9 mouse cellular contexts compared by ENCODE assay signal in the genomic region with DNA sequence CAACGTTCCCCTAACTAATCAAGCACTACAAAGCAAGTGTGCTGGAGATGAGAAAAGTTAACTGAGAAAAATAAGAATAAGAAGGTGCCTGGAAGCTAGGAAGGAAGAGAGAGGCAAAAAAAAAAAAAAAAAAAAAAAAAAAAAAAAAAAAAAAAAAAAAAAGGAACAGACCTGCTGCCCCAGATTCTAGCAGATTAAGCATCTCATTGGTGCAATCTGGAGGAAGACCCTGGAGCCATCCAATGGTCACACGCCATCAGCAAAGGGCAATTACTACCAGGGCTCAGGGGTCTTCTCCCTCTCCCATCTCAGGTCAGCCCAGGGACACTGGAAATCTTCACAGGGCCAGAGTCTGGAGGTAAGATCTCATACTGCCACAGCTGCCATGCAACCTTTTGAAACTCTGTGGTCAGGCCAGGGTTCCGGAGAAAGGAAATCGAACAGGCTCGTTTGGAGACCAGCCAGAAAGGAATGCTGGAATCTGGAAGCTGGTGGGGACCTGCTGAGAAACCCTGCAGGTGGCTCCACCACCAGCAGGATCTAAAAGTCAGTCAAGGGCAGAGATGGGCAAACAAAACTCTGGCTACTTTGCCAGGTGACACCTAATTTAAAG. TPM values are rescaled to one million over a fixed set of nuclear protein-coding genes. Genes with fewer than 3 reads are reported as not detected.
DNase-seq lines count a peak whose midpoint lies in the region; ATAC-seq and TF ChIP-seq lines count a peak whose summit lies in the region.
"Had no signal": no experiment of that assay in that cellular context is flagged by ENCODE, and none has a peak within 500 bp of the region (broad histone marks: within the 10 kb centered on the region; RNA-seq: fewer than 3 reads in every experiment).

No protein-coding gene starts in this region.

- H3K4me2 ChIP-seq in lung, embryonic 15.5 days, result no peak overlapping the region
- no peak overlapping the region for H3K4me2 ChIP-seq in forebrain, embryonic 13.5 days

- no peaks in the 10 kb centered on the region for H3K36me3 ChIP-seq in lung, embryonic 15.5 days
- no peaks in the 10 kb centered on the region for H3K36me3 ChIP-seq in kidney, adult 2 months (ENCODE audit: control insufficient read depth, insufficient read depth, low read length)
- no peaks in the 10 kb centered on the region for H3K36me3 ChIP-seq in forebrain, embryonic 13.5 days (ENCODE audit: poor library complexity, severe bottlenecking)
- H3K36me3 ChIP-seq: hindbrain, embryonic 10.5 days had no signal

- ATAC-seq in lung, embryonic 15.5 days (ENCODE audit: borderline replicate concordance, extremely low read depth, low FRiP score, low TSS enrichment), result no peak
- no peak for ATAC-seq in forebrain, embryonic 13.5 days

- 14% methylated on average over 5 of the region's 5 CpGs for WGBS in lung, embryonic 15.5 days
- 20% methylated on average over 5 of the region's 5 CpGs for WGBS in kidney, adult 2 months
- 46% methylated on average over 5 of the region's 5 CpGs for WGBS in forebrain, embryonic 13.5 days

- no peak for TF ChIP-seq POLR2A in bone marrow macrophage, adult 2 months (IDR thresholded peaks at IDR 0.05; ENCODE audit: borderline replicate concordance, low read depth, low read length)
- no peak for TF ChIP-seq POLR2A in kidney, adult 2 months (IDR thresholded peaks at IDR 0.05; ENCODE audit: low read depth, low read length)

- H3K27ac ChIP-seq in lung, embryonic 15.5 days, result peak overlapping the region; percentile 94
- H3K27ac ChIP-seq in bone marrow macrophage, adult 2 months (ENCODE audit: insufficient read depth, low read depth, low read length), result peak overlapping the region; percentile 61
- peak overlapping the region; percentile 24; the same call in 1 of the 2 replicates for H3K27ac ChIP-seq in kidney, adult 2 months (ENCODE audit: insufficient read depth, low read depth, low read length)
- no peak overlapping the region for H3K27ac ChIP-seq in forebrain, embryonic 13.5 days

- no peak for DNase-seq in lung, postnatal 4 days
- DNase-seq in kidney, adult 2 months, result peak; percentile 81
- peak; percentile 41 for DNase-seq in naive thymus-derived CD4-positive, alpha-beta T cell, adult 2 months (ENCODE audit: low read depth)
- DNase-seq in ovary, postnatal 36 days (ENCODE audit: low spot score), result no peak
- no peak for DNase-seq in layer of hippocampus, adult 11-12 months (ENCODE audit: low spot score)

- no peak overlapping the region for H3K4me3 ChIP-seq in lung, embryonic 15.5 days
- H3K4me3 ChIP-seq in bone marrow macrophage, adult 2 months (ENCODE audit: insufficient read depth, low read length), result peak overlapping the region; percentile 32; the same call in 1 of the 2 replicates
- H3K4me3 ChIP-seq in kidney, adult 2 months (ENCODE audit: insufficient read depth, low read depth, low read length), result no peak overlapping the region
- no peak overlapping the region for H3K4me3 ChIP-seq in forebrain, embryonic 13.5 days
- H3K4me3 ChIP-seq: hindbrain, embryonic 10.5 days had no signal

- no peak for TF ChIP-seq CTCF in bone marrow macrophage, adult 2 months (IDR thresholded peaks at IDR 0.05; ENCODE audit: low read depth, low read length)
- TF ChIP-seq CTCF in kidney, adult 2 months (conservative IDR thresholded peaks at IDR 0.05; ENCODE audit: insufficient read depth, insufficient read length, low read depth, low read length), result no peak

- no peak overlapping the region for H3K9ac ChIP-seq in lung, embryonic 15.5 days
- H3K9ac ChIP-seq in forebrain, embryonic 13.5 days, result no peak overlapping the region

- H3K4me1 ChIP-seq in lung, embryonic 15.5 days, result peaks cover 84% of the 10 kb centered on the region
- peaks cover 83% of the 10 kb centered on the region for H3K4me1 ChIP-seq in bone marrow macrophage, adult 2 months (ENCODE audit: control insufficient read depth, insufficient read depth, low read length)
- H3K4me1 ChIP-seq in kidney, adult 2 months (ENCODE audit: control insufficient read depth, insufficient read depth, low read length), result peaks cover 52% of the 10 kb centered on the region
- peaks cover 32% of the 10 kb centered on the region for H3K4me1 ChIP-seq in forebrain, embryonic 13.5 days

- no peaks in the 10 kb centered on the region for H3K9me3 ChIP-seq in lung, embryonic 15.5 days
- no peaks in the 10 kb centered on the region for H3K9me3 ChIP-seq in forebrain, embryonic 13.5 days (replicated peaks)
- H3K9me3 ChIP-seq: hindbrain, embryonic 10.5 days had no signal

- no peaks in the 10 kb centered on the region for H3K27me3 ChIP-seq in lung, embryonic 15.5 days
- H3K27me3 ChIP-seq in kidney, adult 2 months (replicated peaks; ENCODE audit: control insufficient read depth, insufficient read depth, low read length), result no peaks in the 10 kb centered on the region
- peaks cover 7% of the 10 kb centered on the region; the same call in 1 of the 2 replicates for H3K27me3 ChIP-seq in forebrain, embryonic 13.5 days

RNA-seq across cellular contexts. Expression of gene Rassf3, which starts 49.6 kb away (rescaled TPM):
- 18.3 and 20.8 TPM in 2 replicates for polyA plus RNA-seq in lung, embryonic 15.5 days (2015; fragmentation: Nextera tagmentation; extraction: Ambion mirVana)
- 59.8 and 65.1 TPM in 2 replicates for polyA plus RNA-seq in bone marrow macrophage, adult 2 months (2012; ENCODE audit: insufficient read depth, insufficient read length, missing spikeins)
- 31.1 and 35.3 TPM in 2 replicates for polyA plus RNA-seq in kidney, adult 2 months (2012; rRNA removed)
- 3.5 and 3.7 TPM in 2 replicates for polyA plus RNA-seq in forebrain, embryonic 13.5 days (2015; fragmentation: Nextera tagmentation; extraction: Ambion mirVana)

Comparison
In these comparisons a context has a peak if more than half of its experiments do, and no peak if none do; other contexts are left out.
1. DNase-seq: peak in kidney, adult 2 months (single experiment) and naive thymus-derived CD4-positive, alpha-beta T cell, adult 2 months (single experiment); none in lung, postnatal 4 days (0 of 2), ovary, postnatal 36 days (single experiment) and layer of hippocampus, adult 11-12 months (single experiment).